Mouse (Mus musculus): ENCODE measurements around the gene Srsf1. TPM values are rescaled to one million over a fixed set of nuclear protein-coding genes. Genes with fewer than 3 reads are reported as not detected.

The Srsf1 gene
- polyA plus RNA-seq, 1 experiment: 350 TPM

GRCm38 (mm10) chr11:88067586-88068410, 20.6 kb downstream of the Srsf1 start, which contains the start of gene Vezf1:
Vezf1 (plus strand) TSS chr11:88068279.
- Histone ChIP-seq H3K27ac (ENCODE audit: insufficient read depth, low read length) (peak within 1 kb of the TSS; percentile 100), H3K4me3 (replicated peaks; ENCODE audit: insufficient read depth, low read depth, low read length) (peak within 1 kb of the TSS; percentile 100), H3K4me1 (ENCODE audit: control insufficient read depth, insufficient read depth, low read length) (peaks cover 4% of the 10 kb centered on the region; the same call in 1 of the 2 replicates), H3K27me3 (ENCODE audit: control insufficient read depth, insufficient read depth, low read length) (no peaks in the 10 kb centered on the region)
- under 1% methylated on average over 53 of the region's 81 CpGs for WGBS
- TF ChIP-seq POLR2A (IDR thresholded peaks at IDR 0.05; ENCODE audit: borderline replicate concordance, insufficient read depth, low read length): peak; percentile 56; the same call in 1 of the 2 replicates
- peak; percentile 15; the same call in 1 of the 2 replicates for TF ChIP-seq CTCF (IDR thresholded peaks at IDR 0.05; ENCODE audit: borderline replicate concordance, insufficient read depth, low read depth, low read length)
- DNase-seq: peak; percentile 76 to 81

- TF ChIP-seq CTCF (IDR thresholded peaks at IDR 0.05; ENCODE audit: borderline replicate concordance, insufficient read depth, low read depth, low read length) (no peak), POLR2A (IDR thresholded peaks at IDR 0.05; ENCODE audit: borderline replicate concordance, insufficient read depth, low read length) (no peak)
- peak overlapping the region; percentile 100 for H3K4me3 ChIP-seq (replicated peaks; ENCODE audit: insufficient read depth, low read depth, low read length)
- H3K27me3 ChIP-seq (ENCODE audit: control insufficient read depth, insufficient read depth, low read length): no peaks in the 10 kb centered on the region
- peaks cover 9% of the 10 kb centered on the region for H3K4me1 ChIP-seq (ENCODE audit: control insufficient read depth, insufficient read depth, low read length)
- DNase-seq: peak; percentile 71 to 80
- H3K27ac ChIP-seq (ENCODE audit: insufficient read depth, low read length): peak overlapping the region; percentile 100; the same call in 1 of the 2 replicates
- under 1% methylated on average over 84 of the region's 92 CpGs for WGBS
Measured at GRCm38 (mm10) chr11:88068411-88069245, 21.5 kb downstream of the Srsf1 start.

GRCm38 (mm10) chr11:88069246-88069570, 22.0 kb downstream of the Srsf1 start:
- WGBS: 1% methylated on average over 12 of the region's 12 CpGs
- H3K27ac ChIP-seq (ENCODE audit: insufficient read depth, low read length): no peak overlapping the region; the same call in 1 of the 2 replicates
- TF ChIP-seq POLR2A (IDR thresholded peaks at IDR 0.05; ENCODE audit: borderline replicate concordance, insufficient read depth, low read length) (no peak), CTCF (IDR thresholded peaks at IDR 0.05; ENCODE audit: borderline replicate concordance, insufficient read depth, low read depth, low read length) (no peak)
- H3K4me1 ChIP-seq (ENCODE audit: control insufficient read depth, insufficient read depth, low read length): peaks cover 11% of the 10 kb centered on the region
- DNase-seq: no peak
- H3K27me3 ChIP-seq (ENCODE audit: control insufficient read depth, insufficient read depth, low read length): no peaks in the 10 kb centered on the region
- H3K4me3 ChIP-seq (replicated peaks; ENCODE audit: insufficient read depth, low read depth, low read length): peak overlapping the region; percentile 100

- Histone ChIP-seq H3K27me3 (ENCODE audit: control insufficient read depth, insufficient read depth, low read length) (no peaks in the 10 kb centered on the region), H3K27ac (ENCODE audit: insufficient read depth, low read length) (no peak overlapping the region), H3K4me3 (replicated peaks; ENCODE audit: insufficient read depth, low read depth, low read length) (peak overlapping the region; percentile 19), H3K4me1 (ENCODE audit: control insufficient read depth, insufficient read depth, low read length) (peaks cover 11% of the 10 kb centered on the region)
- 16% methylated on average over 4 of the region's 4 CpGs for WGBS
- TF ChIP-seq POLR2A (IDR thresholded peaks at IDR 0.05; ENCODE audit: borderline replicate concordance, insufficient read depth, low read length): no peak
- no peak for TF ChIP-seq CTCF (IDR thresholded peaks at IDR 0.05; ENCODE audit: borderline replicate concordance, insufficient read depth, low read depth, low read length)
- no peak for DNase-seq
Measured at GRCm38 (mm10) chr11:88070392-88070791, 23.2 kb downstream of the Srsf1 start.

- no peak for TF ChIP-seq POLR2A (IDR thresholded peaks at IDR 0.05; ENCODE audit: borderline replicate concordance, insufficient read depth, low read length)
- no peak for TF ChIP-seq CTCF (IDR thresholded peaks at IDR 0.05; ENCODE audit: borderline replicate concordance, insufficient read depth, low read depth, low read length)
- no peak overlapping the region for H3K4me3 ChIP-seq (replicated peaks; ENCODE audit: insufficient read depth, low read depth, low read length)
- no peak for DNase-seq
- no peak overlapping the region for H3K27ac ChIP-seq (ENCODE audit: insufficient read depth, low read length)
- H3K27me3 ChIP-seq (ENCODE audit: control insufficient read depth, insufficient read depth, low read length): no peaks in the 10 kb centered on the region
- WGBS: 48% methylated on average over 5 of the region's 5 CpGs
- H3K4me1 ChIP-seq (ENCODE audit: control insufficient read depth, insufficient read depth, low read length): peaks cover 11% of the 10 kb centered on the region
Measured at GRCm38 (mm10) chr11:88071113-88071512, 23.9 kb downstream of the Srsf1 start.

GRCm38 (mm10) chr11:88073343-88073875, 26.2 kb downstream of the Srsf1 start:
- DNase-seq: no peak
- Histone ChIP-seq H3K27me3 (ENCODE audit: control insufficient read depth, insufficient read depth, low read length) (no peaks in the 10 kb centered on the region), H3K4me1 (ENCODE audit: control insufficient read depth, insufficient read depth, low read length) (peaks cover 11% of the 10 kb centered on the region), H3K4me3 (replicated peaks; ENCODE audit: insufficient read depth, low read depth, low read length) (no peak overlapping the region), H3K27ac (ENCODE audit: insufficient read depth, low read length) (no peak overlapping the region)
- TF ChIP-seq POLR2A (IDR thresholded peaks at IDR 0.05; ENCODE audit: borderline replicate concordance, insufficient read depth, low read length): no peak
- no peak for TF ChIP-seq CTCF (IDR thresholded peaks at IDR 0.05; ENCODE audit: borderline replicate concordance, insufficient read depth, low read depth, low read length)
- 74% methylated on average over 14 of the region's 14 CpGs for WGBS

GRCm38 (mm10) chr11:88075701-88076100, 28.5 kb downstream of the Srsf1 start:
- Histone ChIP-seq H3K27ac (ENCODE audit: insufficient read depth, low read length) (no peak overlapping the region), H3K4me1 (ENCODE audit: control insufficient read depth, insufficient read depth, low read length) (peaks cover 11% of the 10 kb centered on the region), H3K27me3 (ENCODE audit: control insufficient read depth, insufficient read depth, low read length) (no peaks in the 10 kb centered on the region), H3K4me3 (replicated peaks; ENCODE audit: insufficient read depth, low read depth, low read length) (no peak overlapping the region)
- TF ChIP-seq CTCF (IDR thresholded peaks at IDR 0.05; ENCODE audit: borderline replicate concordance, insufficient read depth, low read depth, low read length) (no peak), POLR2A (IDR thresholded peaks at IDR 0.05; ENCODE audit: borderline replicate concordance, insufficient read depth, low read length) (no peak)
- no peak for DNase-seq
- WGBS: 50% methylated on average over 1 of the region's 1 CpGs

Data from cerebellum, adult 2 months (tissue).